Mouse (Mus musculus) spleen, adult 2 months (tissue): Measurements from ENCODE around the gene Wdfy1. TPM values are rescaled to one million over a fixed set of nuclear protein-coding genes. Genes with fewer than 3 reads are reported as not detected.

Experiments used
- DNase-seq, 2 experiments: peaks; one replicate each; pipeline versions ENCODE4 v3.0.0 to v3.0.0-alpha.2; 2012 to 2021; ENCODE audit warnings: low spot score in 2 of 2, low read depth in 1 of 2
- H3K27ac ChIP-seq: fragments of 200-500 bp; 2 replicates; pipeline ENCODE4 v1.5.1; 2012; ENCODE audit warnings: low read length, inconsistent platforms; ENCODE audit not compliant: insufficient read depth
- H3K27me3 ChIP-seq: fragments of 200-500 bp; 2 replicates; pipeline ENCODE4 v1.6.1; 2012; ENCODE audit warnings: mild to moderate bottlenecking, moderate library complexity, low read length, inconsistent platforms; ENCODE audit not compliant: control insufficient read depth, insufficient read depth
- H3K36me3 ChIP-seq: fragments of 200-500 bp; 2 replicates; pipeline ENCODE4 v1.6.1; 2012; ENCODE audit warnings: mild to moderate bottlenecking, low read length, inconsistent platforms; ENCODE audit not compliant: control insufficient read depth, insufficient read depth
- H3K4me1 ChIP-seq: fragments of 200-500 bp; 2 replicates; pipeline ENCODE4 v1.6.1; 2011; ENCODE audit warnings: inconsistent platforms; ENCODE audit not compliant: control insufficient read depth, insufficient read depth, insufficient read length
- H3K4me3 ChIP-seq: fragments of 200-500 bp; 2 replicates; pipeline ENCODE4 v1.5.1; 2011; ENCODE audit warnings: mild to moderate bottlenecking, inconsistent platforms; ENCODE audit not compliant: insufficient read depth, insufficient read length; ENCODE audit errors: extremely low read depth
- CTCF ChIP-seq: fragments of 200-500 bp; IDR thresholded peaks from 2 replicates; pipeline ENCODE4 v1.5.1; 2011; ENCODE audit warnings: mild to moderate bottlenecking, inconsistent platforms; ENCODE audit not compliant: insufficient read depth, insufficient read length, insufficient replicate concordance; ENCODE audit errors: extremely low read depth
- POLR2A ChIP-seq: fragments of 200-500 bp; IDR thresholded peaks from 2 replicates; pipeline ENCODE4 v1.6.1; 2011; ENCODE audit warnings: low read depth, low read length, inconsistent platforms
- WGBS: fragments of 180-500 bp; shearing (Covaris S2); methylation state at CpG from one replicate; pipeline ENCODE4 v1.1.7; 2018; 5-methylcytosine and 5-hydroxymethylcytosine counted together
- polyA plus RNA-seq: library from polyadenylated mRNA; depleted of rRNA; stranded (reverse); fragments of >200 nt; gene quantifications from 2 replicates; pipeline ENCODE4 v1.2.3, GENCODE M21; 2012; rRNA removed

The Wdfy1 gene
- polyA plus RNA-seq, 1 experiment: 22.1 TPM

DNA sequence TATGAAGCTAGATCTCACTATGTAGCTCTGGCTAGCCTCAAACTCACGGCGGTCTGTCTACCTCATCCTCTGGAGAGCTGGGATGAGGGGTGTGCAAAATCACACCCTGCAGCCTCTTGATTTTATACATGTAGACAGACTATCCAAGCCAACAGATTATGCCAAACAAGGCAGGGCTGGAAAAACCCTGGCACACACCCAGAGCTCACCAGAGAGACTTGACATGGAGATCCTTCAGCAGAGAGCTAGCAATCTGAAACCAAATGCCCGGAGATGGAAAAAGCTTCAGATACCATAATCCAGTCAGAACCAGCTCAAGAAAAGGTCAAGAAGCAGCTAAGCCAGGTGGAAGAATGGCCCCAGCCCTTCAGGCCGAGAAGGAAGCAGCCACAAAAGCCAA lies 111.0 kb downstream of the Wdfy1 start:
- DNase-seq: no peak
- Histone ChIP-seq H3K4me3 (no peak overlapping the region), H3K36me3 (no peaks in the 10 kb centered on the region; the same call in 1 of the 2 replicates), H3K27me3 (no peaks in the 10 kb centered on the region), H3K4me1 (peaks cover 3% of the 10 kb centered on the region), H3K27ac (no peak overlapping the region)
- TF ChIP-seq CTCF (no peak), POLR2A (no peak)
- 89% methylated on average over 4 of the region's 4 CpGs for WGBS

DNA sequence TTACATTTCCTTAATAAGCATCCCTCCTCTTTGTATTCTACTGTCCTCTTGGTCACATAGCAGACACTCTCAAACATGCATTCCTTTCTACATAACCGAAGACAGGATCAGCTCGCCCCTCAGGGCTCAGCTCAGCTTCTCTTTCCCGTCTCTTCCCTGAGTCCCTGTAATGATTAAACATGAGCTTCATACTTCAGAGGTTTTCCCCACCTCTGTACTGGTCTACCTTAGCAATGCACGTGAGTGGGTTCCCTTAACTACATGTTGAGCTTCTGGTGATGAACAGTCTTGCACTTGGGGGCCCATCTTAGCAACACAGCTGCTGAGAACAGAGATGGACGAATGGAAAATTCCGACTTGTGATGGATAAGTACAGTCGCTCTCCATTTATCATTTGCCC lies 116.3 kb downstream of the Wdfy1 start:
- H3K36me3 ChIP-seq: no peaks in the 10 kb centered on the region; the same call in 1 of the 2 replicates
- no peaks in the 10 kb centered on the region for H3K4me1 ChIP-seq
- DNase-seq: no peak
- H3K4me3 ChIP-seq: no peak overlapping the region
- no peaks in the 10 kb centered on the region for H3K27me3 ChIP-seq
- WGBS: 92% methylated on average over 7 of the region's 7 CpGs
- no peak overlapping the region for H3K27ac ChIP-seq
- TF ChIP-seq CTCF (no peak), POLR2A (no peak)

DNA sequence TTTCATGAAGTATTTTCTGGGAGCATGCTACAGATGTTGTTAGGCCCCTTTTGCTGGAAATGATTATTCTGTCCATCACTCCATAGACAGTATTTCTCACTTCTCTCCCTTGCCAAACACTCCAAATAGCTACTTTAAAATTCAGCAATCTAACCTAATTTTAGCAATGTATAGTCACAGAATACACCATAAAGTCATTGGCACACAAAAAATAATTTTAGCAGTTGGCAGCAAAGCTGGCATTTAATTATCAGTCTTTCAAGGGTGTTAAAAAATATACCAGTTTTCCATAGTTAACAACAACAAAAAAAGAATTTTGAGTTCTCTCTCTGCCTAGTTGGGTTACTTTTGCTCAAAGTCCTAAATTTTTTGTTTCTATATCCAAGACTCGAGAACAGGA lies 118.5 kb downstream of the Wdfy1 start:
- no peak for DNase-seq
- WGBS: 55% methylated on average over 1 of the region's 1 CpGs
- Histone ChIP-seq H3K27ac (no peak overlapping the region), H3K4me3 (no peak overlapping the region), H3K27me3 (no peaks in the 10 kb centered on the region), H3K4me1 (no peaks in the 10 kb centered on the region), H3K36me3 (no peaks in the 10 kb centered on the region; the same call in 1 of the 2 replicates)
- no peak for TF ChIP-seq CTCF
- no peak for TF ChIP-seq POLR2A

DNA sequence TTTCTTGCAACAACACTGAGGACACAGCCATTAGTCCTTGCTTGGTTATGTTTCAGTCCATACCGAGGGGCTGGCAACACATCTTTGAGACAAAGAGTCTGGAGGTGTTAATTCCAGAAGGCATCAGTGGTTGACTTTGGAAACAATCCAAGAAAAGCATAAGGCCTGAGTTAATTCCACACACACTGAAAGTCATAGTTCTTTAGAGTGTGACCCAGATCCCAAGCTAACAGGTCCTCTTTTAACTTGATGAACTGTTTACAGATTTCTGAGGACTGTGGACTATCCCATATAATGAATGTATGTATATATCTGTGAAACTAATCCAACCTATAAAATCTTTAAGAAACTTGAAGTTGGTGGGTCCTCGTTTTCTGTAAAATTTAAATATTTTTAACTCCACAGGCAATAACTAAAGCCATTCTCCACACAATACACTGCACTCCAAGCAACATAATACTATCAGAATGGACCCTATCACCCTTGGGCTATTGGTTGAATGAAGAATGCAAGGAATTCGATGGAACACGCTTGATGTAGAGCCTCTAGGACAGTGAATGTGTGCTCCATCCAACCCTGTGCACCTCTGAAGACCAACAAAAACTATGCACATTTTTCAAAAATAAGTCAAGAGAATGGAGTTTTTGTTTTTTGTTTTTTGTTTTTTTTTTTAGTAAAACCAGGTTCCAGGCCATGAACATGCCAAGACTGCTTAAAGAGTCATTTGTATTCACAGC lies 120.0 kb downstream of the Wdfy1 start:
- H3K36me3 ChIP-seq: no peaks in the 10 kb centered on the region; the same call in 1 of the 2 replicates
- H3K4me3 ChIP-seq: no peak overlapping the region
- H3K27ac ChIP-seq: no peak overlapping the region
- 91% methylated on average over 4 of the region's 4 CpGs for WGBS
- TF ChIP-seq CTCF (no peak), POLR2A (no peak)
- DNase-seq: no peak
- no peaks in the 10 kb centered on the region for H3K4me1 ChIP-seq
- H3K27me3 ChIP-seq: no peaks in the 10 kb centered on the region

DNA sequence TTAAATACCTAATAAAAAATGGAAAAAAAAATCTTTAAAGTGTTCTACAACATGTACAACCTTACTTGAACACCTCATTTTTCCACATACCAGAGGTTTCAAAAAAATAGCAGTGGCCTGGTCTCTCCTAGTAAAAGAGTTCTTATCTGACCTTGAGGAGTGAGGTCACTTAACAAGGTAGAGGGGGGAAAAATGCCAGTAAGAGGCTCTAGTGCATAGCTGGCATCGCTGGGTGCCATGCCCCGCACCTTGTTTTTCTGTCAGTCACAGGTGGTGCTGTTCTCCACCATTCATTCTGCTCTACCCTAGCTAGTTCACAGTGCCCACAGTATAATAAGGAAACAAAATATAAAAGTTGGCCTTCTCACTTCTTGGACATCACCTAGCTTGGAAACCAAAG lies 121.0 kb downstream of the Wdfy1 start:
- no peak for DNase-seq
- 97% methylated on average over 2 of the region's 2 CpGs for WGBS
- Histone ChIP-seq H3K27me3 (no peaks in the 10 kb centered on the region), H3K36me3 (no peaks in the 10 kb centered on the region), H3K4me1 (no peaks in the 10 kb centered on the region), H3K27ac (no peak overlapping the region), H3K4me3 (no peak overlapping the region)
- TF ChIP-seq POLR2A (no peak), CTCF (no peak)

Other genes with a start within 250 kb of the Wdfy1 start
- 65.9 and 138 TPM in 2 replicates for gene Ap1s3, start 104.2 kb downstream of the Wdfy1 start, polyA plus RNA-seq
- gene Mrpl44, start 125 bp downstream of the Wdfy1 start, polyA plus RNA-seq: 5.0 and 7.4 TPM in 2 replicates
- gene Serpine2, start 85.0 kb upstream of the Wdfy1 start, polyA plus RNA-seq: 6.9 and 12.3 TPM in 2 replicates